Mouse (Mus musculus) layer of hippocampus, adult 9-10 months (tissue): ENCODE measurements around the gene Svep1.

Experiments used
- DNase-seq: peaks from one replicate; pipeline ENCODE4 v3.0.0; 2022; ENCODE audit warnings: low spot score

Gene Svep1

GRCm38 (mm10) chr4:58170430-58170829 lies 36.2 kb downstream of the Svep1 start:
- DNase-seq = no peak

DNA sequence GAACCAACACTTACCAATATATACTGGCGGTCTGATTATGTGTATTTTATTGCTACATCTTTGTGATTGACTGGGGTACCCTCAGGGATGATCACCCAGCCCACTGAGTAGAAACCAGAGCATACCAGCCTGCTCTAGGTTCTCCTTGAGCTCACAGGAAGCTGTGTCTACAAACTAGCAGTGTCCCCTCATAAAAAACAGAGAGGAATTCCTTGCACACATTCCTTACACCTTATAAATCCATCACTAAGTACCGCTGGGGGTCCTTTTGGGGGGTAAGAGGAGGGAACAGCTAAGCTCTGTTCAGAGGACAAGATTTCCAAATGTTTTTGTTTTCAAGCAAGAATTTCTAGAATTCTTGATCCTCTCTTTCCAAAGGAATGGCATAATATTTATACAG lies 36.7 kb downstream of the Svep1 start:
- DNase-seq = no peak

DNA sequence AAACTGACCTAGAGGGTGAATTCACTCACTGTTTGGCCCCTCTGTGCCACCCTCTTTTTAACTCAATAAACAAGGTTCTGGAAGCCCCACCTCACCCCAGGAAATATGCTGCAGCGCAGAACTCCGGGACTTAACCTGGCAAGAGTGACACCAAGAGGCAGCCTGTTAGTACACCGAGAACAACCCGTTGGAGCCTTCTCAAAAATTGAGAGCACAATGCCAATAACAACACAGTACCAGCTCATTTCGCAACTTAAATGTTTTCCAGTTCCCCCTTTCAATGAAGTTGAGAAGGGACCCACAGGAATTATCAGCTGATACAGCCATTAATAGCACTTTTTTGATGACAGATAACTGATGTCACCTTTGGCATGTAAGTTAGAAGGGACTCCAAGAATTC lies 38.3 kb downstream of the Svep1 start:
- DNase-seq = no peak

- no peak for DNase-seq
Observed at GRCm38 (mm10) chr4:58165711-58166110, 40.9 kb downstream of the Svep1 start.

DNA sequence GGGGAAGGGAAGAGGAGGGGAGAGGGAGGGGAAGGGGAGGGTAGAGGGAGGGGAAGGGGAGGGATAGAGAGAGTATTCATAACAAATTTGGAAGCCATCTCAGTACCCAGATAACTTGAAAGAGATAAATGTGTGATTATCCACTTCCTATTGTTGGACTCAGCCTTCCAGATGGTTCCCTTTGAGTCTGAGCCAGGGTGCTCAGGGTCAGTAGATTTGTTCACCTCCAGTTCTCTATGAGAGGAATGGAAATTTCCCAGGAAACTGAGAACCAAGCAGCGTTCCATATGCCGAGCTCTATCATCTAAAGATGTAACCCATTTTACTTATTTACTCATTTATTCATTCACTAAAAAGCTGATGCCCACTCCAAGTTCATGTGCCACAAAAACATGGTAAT lies 44.8 kb downstream of the Svep1 start:
- no peak for DNase-seq

DNA sequence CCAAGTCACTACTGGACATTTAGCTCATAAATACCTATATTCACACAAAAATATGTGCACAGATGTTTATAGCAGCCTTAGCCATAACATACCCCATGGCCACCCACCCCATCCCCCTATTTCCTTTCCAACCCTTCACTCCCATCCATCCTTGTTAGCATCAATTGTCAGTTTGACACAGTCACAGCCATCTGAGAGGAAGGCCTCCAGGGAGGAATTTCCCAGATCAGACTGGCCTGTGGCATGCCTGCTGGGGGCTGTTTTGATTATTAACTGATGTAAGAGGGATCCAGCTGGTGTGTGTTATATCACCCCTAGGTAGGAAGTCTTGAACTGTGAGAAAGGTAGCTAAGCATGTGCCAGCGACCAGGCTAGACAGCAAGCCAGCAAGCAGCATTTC lies 47.1 kb downstream of the Svep1 start:
- DNase-seq = no peak

- DNase-seq = no peak
Observed at GRCm38 (mm10) chr4:58150301-58150700, 56.4 kb downstream of the Svep1 start.

DNA sequence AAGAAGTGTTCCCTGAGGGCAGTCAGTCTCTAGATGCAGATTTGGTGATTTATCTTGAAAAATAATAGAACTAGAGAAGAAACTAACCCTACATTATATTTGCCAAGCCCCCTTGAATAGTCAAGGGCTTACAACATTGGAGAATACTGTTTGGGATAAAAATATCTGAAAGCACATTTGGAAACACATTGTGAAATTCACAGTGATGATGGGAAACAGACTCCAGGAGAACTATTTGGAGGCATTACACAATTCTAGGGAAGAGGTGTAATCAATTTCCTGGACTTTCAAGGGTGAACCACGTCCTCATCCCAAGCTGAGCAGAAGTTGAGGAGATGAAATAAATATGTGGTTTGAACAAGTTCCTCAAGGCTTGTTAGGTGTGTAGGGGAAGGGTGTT lies 57.5 kb downstream of the Svep1 start:
- no peak for DNase-seq

GRCm38 (mm10) chr4:58148547-58148946 lies 58.1 kb downstream of the Svep1 start:
- DNase-seq = no peak

DNA sequence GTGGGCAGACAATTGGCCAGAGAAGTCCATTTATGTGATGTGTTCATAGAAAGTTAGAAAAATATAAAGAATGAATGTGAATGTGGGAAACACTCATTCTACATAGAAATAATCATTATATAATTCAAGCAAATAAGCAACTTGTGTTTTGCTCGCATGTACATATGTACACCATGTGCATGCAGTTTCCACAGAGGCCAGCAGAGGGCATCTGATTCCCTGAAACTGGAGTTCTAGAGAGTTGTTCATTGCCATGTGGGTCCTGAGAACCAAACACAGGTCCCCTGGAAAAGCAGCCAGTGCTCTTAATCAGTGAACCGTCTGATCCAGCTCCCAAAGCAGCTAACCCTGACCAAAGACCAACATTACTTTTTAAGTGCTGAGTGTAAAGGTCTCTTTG lies 60.0 kb downstream of the Svep1 start:
- no peak for DNase-seq

GRCm38 (mm10) chr4:58139764-58140556 lies 66.7 kb downstream of the Svep1 start:
- DNase-seq = no peak

GRCm38 (mm10) chr4:58139241-58139640 lies 67.4 kb downstream of the Svep1 start:
- no peak for DNase-seq

DNA sequence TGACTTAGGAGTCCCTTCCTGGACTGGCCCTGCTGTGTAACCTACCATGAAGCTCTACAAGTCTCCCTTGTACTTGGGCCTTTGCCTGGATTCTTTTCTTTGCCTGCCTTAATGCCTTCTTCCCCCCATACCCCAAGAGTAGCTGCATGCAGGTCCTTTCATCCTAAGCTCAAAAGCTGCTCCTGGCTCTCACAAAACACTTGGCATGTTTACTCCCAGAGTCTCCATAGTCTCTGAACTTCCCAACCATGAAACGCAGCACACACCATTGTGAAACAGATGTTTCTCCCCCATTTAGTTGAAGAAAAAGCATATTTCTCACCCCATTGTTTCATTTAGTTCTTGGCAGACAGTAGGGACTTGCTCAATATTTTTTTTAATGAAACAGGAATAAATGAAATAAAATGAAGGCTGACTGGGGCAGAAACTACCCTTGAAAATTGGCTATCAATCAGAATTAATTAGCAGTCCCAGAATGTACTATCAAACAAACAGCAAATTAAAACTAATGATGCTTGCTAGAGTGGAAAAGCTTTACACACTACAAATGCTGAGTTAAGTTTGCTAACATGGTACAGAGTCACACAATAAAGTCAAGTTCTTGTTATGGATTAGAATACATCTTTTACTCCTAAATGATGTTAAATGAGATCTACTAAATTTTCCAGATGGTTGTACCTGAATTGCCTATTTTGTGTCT lies 72.9 kb downstream of the Svep1 start:
- no peak for DNase-seq

GRCm38 (mm10) chr4:58129844-58130243 lies 76.8 kb downstream of the Svep1 start:
- DNase-seq = no peak

DNA sequence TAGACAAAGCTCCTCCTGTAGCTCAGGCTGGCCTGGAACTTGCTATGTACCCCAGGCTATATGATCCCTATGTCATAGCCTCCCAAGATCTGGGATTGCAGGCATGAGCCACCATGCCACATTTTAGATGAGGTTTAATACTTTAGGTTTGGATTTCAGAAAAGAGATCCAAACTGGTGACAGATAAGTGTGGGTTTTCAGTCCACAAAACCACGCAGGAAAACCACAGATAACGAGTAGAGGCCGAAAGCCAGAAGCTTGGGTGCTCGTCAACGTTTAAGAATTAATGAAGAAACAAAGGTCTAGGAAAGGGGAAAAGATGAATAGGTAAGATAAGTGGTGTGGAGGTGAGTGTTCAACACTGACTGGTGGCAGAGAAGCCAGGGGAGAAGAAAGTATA lies 79.6 kb downstream of the Svep1 start:
- DNase-seq = no peak

GRCm38 (mm10) chr4:58115452-58115851 lies 91.2 kb downstream of the Svep1 start:
- no peak for DNase-seq

DNA sequence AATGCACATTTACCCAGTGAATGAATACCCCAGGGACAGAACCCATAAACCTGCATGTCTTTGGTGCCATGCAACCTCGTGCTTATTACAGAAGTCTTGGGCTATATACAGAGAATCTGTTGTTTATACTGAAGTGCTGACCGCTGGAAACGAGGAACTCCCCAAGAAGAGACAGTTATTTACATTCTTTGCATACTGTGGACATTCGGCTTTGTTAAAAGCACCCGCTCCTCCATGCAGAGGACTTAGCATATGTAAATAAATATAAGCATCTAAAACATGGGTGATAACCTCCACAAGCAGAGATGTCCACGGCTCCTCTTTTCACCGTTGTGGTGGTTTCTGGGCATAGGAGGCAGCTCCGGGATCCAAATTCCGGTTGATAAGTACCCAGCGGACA lies 95.7 kb downstream of the Svep1 start:
- DNase-seq = no peak

DNA sequence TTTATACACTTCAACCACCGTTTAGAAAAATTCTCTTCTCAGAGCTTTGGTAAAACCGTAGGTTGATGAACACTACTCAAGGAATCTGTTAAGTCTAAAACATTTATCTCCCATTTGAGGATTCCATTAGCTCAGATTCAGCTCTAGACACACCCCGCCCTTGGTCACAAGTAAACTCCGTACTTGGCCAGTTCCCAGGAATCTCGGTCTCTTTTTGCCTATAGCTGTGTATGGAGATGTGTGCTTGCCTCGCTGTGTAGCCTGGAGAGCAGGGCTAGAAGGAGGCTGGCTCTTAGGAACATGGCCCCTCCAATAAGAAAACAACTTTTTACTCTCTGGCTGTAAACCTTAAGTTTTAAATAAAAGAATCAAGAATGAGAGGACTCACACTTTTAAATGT lies 96.9 kb downstream of the Svep1 start:
- DNase-seq = no peak

DNA sequence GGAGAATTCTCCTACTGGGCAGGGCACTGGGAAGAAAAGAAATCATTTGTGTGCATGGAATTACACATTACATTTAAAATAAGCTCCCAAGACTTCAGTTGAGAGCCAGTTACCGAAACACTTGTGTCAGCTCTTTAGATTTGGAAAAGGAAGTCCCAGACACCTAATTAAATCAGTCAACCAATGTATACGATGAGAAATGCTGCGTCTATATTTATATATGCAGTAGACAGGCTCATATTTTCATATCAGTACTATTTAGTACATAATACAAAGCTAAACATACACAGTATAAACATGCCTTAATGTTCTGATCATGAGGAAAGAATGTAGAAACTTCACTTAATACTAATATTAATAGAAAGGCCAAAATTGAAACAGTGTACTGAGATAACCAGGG lies 98.3 kb downstream of the Svep1 start:
- no peak for DNase-seq

GRCm38 (mm10) chr4:58097732-58098131 lies 108.9 kb downstream of the Svep1 start:
- no peak for DNase-seq

DNA sequence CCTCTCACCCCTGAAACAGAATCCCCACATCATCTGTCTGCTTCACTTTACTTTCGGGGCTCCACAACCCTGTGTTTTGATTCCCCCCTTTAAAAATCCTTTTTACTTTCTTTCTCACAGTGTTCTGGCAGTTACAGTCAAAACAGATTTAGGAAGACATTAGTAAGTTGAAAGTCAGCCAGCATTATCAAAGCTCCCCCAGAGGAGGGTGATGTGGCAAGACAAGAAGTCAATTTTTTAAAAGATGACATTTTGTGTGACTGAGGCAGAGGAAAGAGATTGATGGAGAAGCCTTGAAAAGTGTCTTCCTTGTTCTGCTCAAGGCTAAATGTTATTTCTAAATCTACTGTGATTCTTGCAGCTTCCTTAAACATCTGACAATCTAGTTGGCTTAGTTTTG lies 119.9 kb downstream of the Svep1 start:
- no peak for DNase-seq

DNA sequence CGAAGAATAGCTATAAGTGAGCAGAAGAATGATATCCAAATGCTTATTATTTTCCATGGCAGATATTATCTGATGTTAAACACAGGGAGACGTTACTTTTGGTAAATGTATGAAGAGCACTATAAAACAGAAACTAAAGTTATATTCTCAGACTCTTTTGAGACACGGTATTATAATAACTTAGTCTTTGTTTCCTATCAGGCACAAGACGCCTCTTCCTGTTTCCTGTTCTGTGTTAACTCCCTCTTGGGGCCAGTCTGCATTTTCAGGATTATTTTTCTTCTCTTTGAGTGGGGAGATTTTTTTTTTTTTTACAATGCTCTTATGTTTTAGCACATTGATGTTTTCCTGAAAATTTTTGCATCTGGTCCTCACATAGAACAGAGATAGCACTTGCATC lies 120.5 kb downstream of the Svep1 start:
- DNase-seq = no peak

GRCm38 (mm10) chr4:58085340-58085739 lies 121.3 kb downstream of the Svep1 start:
- DNase-seq = no peak

GRCm38 (mm10) chr4:58084155-58084554 lies 122.5 kb downstream of the Svep1 start:
- DNase-seq = no peak
